1 mouse cellular context compared by ENCODE assay signal in genomic region chr11:44504146-44504545, GRCm38 (mm10).
TF ChIP-seq lines count a peak whose summit lies in the region.

No protein-coding gene starts in this region.

TF ChIP-seq in CH12.LX, 34 proteins besides CTCF, POLR2A, EP300 and RAD21 (continued from another document):
- TF ChIP-seq ELF1 (IDR thresholded peaks at IDR 0.05; ENCODE audit: low read depth, low read length), result peak; percentile 58; the same call in 1 of the 2 replicates
- no peak for TF ChIP-seq GABPA (IDR thresholded peaks at IDR 0.05; ENCODE audit: insufficient replicate concordance, low read depth, low read length)
- peak; percentile 96 for TF ChIP-seq BHLHE40 (IDR thresholded peaks at IDR 0.05; ENCODE audit: low read depth, low read length)
- TF ChIP-seq RCOR1 (conservative IDR thresholded peaks at IDR 0.05; ENCODE audit: low read depth, low read length), result no peak
- no peak for TF ChIP-seq SIN3A (IDR thresholded peaks at IDR 0.05; ENCODE audit: low read length)
- TF ChIP-seq ETS1 (conservative IDR thresholded peaks at IDR 0.05; ENCODE audit: low read depth, low read length), result peak; percentile 86
- TF ChIP-seq MYC (IDR thresholded peaks at IDR 0.05; ENCODE audit: low read depth, low read length), result peak; percentile 83
- TF ChIP-seq MXI1 (IDR thresholded peaks at IDR 0.05; ENCODE audit: low read depth, low read length), result peak; percentile 74
- no peak for TF ChIP-seq ZMIZ1 (IDR thresholded peaks at IDR 0.05; ENCODE audit: low read depth, low read length)
- peak; percentile 70 for TF ChIP-seq IRF4 (IDR thresholded peaks at IDR 0.05; ENCODE audit: low read depth, low read length)
- no peak for TF ChIP-seq PAX5 (IDR thresholded peaks at IDR 0.05; ENCODE audit: low read length)
- no peak for TF ChIP-seq ZKSCAN1 (IDR thresholded peaks at IDR 0.05; ENCODE audit: borderline replicate concordance, low read depth, low read length)
- peak; percentile 49; the same call in 1 of the 2 replicates for TF ChIP-seq MEF2A (IDR thresholded peaks at IDR 0.05; ENCODE audit: borderline replicate concordance, low read depth, low read length)
- peak; percentile 74 for TF ChIP-seq USF1 (IDR thresholded peaks at IDR 0.05; ENCODE audit: low read depth, low read length)
- TF ChIP-seq JUND (conservative IDR thresholded peaks at IDR 0.05; ENCODE audit: low read depth, low read length), result 0 out of 2 replicates have a peak, but pooled peaks have one; percentile 8
- TF ChIP-seq USF2 (conservative IDR thresholded peaks at IDR 0.05; ENCODE audit: low read depth, low read length), result peak; percentile 71
- TF ChIP-seq TBP (conservative IDR thresholded peaks at IDR 0.05; ENCODE audit: low read depth, low read length), result peak; percentile 61; the same call in 1 of the 2 replicates
TF ChIP-seq in CH12.LX: peak in this region for 14.
